Mouse (Mus musculus) ES-CJ7 (cell line): ENCODE results near the gene Gm20924.
"Not testable (repeated sequence)": the region's sequence is repeated elsewhere in the genome, so short reads cannot be mapped to it uniquely, and the experiment has no call there.

Experiments
- DNase-seq: peaks from one replicate; pipeline ENCODE4 v3.0.0; 2011; ENCODE audit warnings: low read depth, low spot score

Gene Gm20924

GRCm38 (mm10) chrY:65207427-65207826, at the start of gene Gm20924:
Gene Gm20924, minus strand, starts transcription at chrY:65207527.
- DNase-seq: not testable (repeated sequence)
